Mouse (Mus musculus) E14TG2a.4 (cell line): ENCODE measurements around the gene Samhd1.
A peak's percentile ranks its signal among the peaks of the same experiment; 100 is the strongest.

Experiments
- H3K27me3 ChIP-seq: 2 replicates; pipeline ENCODE4 v1.6.1; 2014; ENCODE audit warnings: low read length, control low read depth; ENCODE audit not compliant: insufficient read depth
- H3K36me3 ChIP-seq: 2 replicates; pipeline ENCODE4 v1.6.1; 2014; ENCODE audit warnings: low read length, control low read depth; ENCODE audit not compliant: insufficient read depth
- H3K4me1 ChIP-seq: replicated peaks from 2 replicates; pipeline ENCODE4 v1.6.1; 2014; ENCODE audit warnings: low read depth, low read length, control low read depth
- H3K4me3 ChIP-seq: replicated peaks from 2 replicates; pipeline ENCODE4 v1.5.1; 2014; ENCODE audit warnings: mild to moderate bottlenecking, low read length
- H3K9me3 ChIP-seq: 2 replicates; pipeline ENCODE4 v1.6.1; 2014; ENCODE audit warnings: low read length, control low read depth
- CTCF ChIP-seq: conservative IDR thresholded peaks from 2 replicates; pipeline ENCODE4 v1.5.1; 2014; ENCODE audit warnings: low read length
- NANOG ChIP-seq: IDR thresholded peaks from 2 replicates; pipeline ENCODE4 v1.6.1; 2014; ENCODE audit warnings: borderline replicate concordance, low read length, mixed read lengths
- POU5F1 ChIP-seq: IDR thresholded peaks from 2 replicates; pipeline ENCODE4 v1.6.1; 2014; ENCODE audit warnings: low read length, borderline replicate concordance

Gene Samhd1

DNA sequence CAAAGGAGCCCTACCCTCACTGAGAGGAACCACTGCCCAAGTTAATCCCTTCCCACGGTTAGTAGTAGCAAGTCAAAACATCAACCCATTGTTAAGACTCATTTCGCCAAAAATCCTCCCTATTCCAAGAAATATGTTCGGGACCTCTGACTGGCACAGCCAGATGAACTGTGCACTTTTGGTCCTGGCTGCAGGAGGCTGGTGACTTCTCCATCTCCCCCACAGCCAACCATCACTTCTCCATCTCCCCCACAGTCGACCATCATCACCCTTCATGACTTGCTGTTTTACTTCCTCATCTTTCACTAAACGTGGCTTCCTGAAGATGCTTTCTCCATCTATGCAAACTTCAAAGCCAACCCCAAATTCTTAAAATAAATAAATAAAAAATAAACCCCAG, 3.7 kb upstream of the Samhd1 start:
- no peak for TF ChIP-seq POU5F1
- TF ChIP-seq NANOG, result no peak
- TF ChIP-seq CTCF, result no peak
- Histone ChIP-seq H3K4me1 (peaks cover 16% of the 10 kb centered on the region), H3K36me3 (no peaks in the 10 kb centered on the region), H3K9me3 (no peaks in the 10 kb centered on the region), H3K27me3 (peaks cover 6% of the 10 kb centered on the region; the same call in 1 of the 2 replicates), H3K4me3 (no peak overlapping the region)

- TF ChIP-seq CTCF, result no peak
- TF ChIP-seq POU5F1, result no peak
- TF ChIP-seq NANOG, result no peak
- Histone ChIP-seq H3K4me1 (peaks cover 19% of the 10 kb centered on the region), H3K27me3 (peaks cover 6% of the 10 kb centered on the region; the same call in 1 of the 2 replicates)
These were observed 3.1 kb upstream of the Samhd1 start for GRCm38 (mm10) chr2:157137959-157138731.

GRCm38 (mm10) chr2:157136646-157137045, 1.6 kb upstream of the Samhd1 start:
- TF ChIP-seq CTCF (no peak), NANOG (no peak), POU5F1 (no peak)
- Histone ChIP-seq H3K4me3 (no peak overlapping the region), H3K27me3 (peaks cover 6% of the 10 kb centered on the region; the same call in 1 of the 2 replicates), H3K9me3 (no peaks in the 10 kb centered on the region), H3K36me3 (no peaks in the 10 kb centered on the region), H3K4me1 (peaks cover 19% of the 10 kb centered on the region)

More at GRCm38 (mm10) chr2:157137959-157138731, 3.1 kb upstream of the Samhd1 start:
- H3K9me3 ChIP-seq, result no peaks in the 10 kb centered on the region
- no peak overlapping the region for H3K4me3 ChIP-seq
- H3K36me3 ChIP-seq, result no peaks in the 10 kb centered on the region

DNA sequence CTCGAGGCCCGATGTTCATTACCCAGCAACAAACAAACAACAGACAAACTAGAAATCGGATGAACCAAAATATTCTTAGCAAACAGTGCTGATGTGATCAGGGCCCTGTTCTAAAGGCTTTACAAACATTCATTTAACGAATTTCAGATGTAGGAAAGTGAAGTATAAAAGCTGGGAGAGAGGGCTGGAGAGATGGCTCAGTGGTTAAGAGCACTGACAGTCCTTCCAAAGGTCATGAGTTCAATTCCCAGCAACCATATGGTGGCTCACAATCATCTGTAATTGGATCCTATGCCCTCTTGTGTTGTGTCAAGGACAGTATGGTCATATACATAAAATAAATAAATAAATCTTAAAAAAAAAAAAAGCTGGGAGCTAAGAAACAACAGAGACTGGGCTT, 1.1 kb upstream of the Samhd1 start:
- no peak overlapping the region for H3K4me3 ChIP-seq
- no peaks in the 10 kb centered on the region for H3K9me3 ChIP-seq
- no peaks in the 10 kb centered on the region for H3K36me3 ChIP-seq
- TF ChIP-seq CTCF, result no peak
- no peak for TF ChIP-seq NANOG
- no peak for TF ChIP-seq POU5F1
- H3K4me1 ChIP-seq, result peaks cover 19% of the 10 kb centered on the region
- peaks cover 6% of the 10 kb centered on the region; the same call in 1 of the 2 replicates for H3K27me3 ChIP-seq

GRCm38 (mm10) chr2:157135529-157136120, 560 bp upstream of the Samhd1 start:
- H3K9me3 ChIP-seq, result no peaks in the 10 kb centered on the region
- peak overlapping the region; percentile 90 for H3K4me3 ChIP-seq
- H3K4me1 ChIP-seq, result peaks cover 19% of the 10 kb centered on the region
- no peaks in the 10 kb centered on the region for H3K36me3 ChIP-seq
- TF ChIP-seq CTCF (no peak), NANOG (no peak), POU5F1 (no peak)
- H3K27me3 ChIP-seq, result peaks cover 6% of the 10 kb centered on the region; the same call in 1 of the 2 replicates

- no peaks in the 10 kb centered on the region for H3K36me3 ChIP-seq
- peaks cover 19% of the 10 kb centered on the region for H3K4me1 ChIP-seq
- peak overlapping the region; percentile 90 for H3K4me3 ChIP-seq
- TF ChIP-seq NANOG, result no peak
- no peak for TF ChIP-seq POU5F1
- TF ChIP-seq CTCF, result no peak
- H3K9me3 ChIP-seq, result no peaks in the 10 kb centered on the region
- peaks cover 6% of the 10 kb centered on the region; the same call in 1 of the 2 replicates for H3K27me3 ChIP-seq
These were observed 560 bp downstream of the Samhd1 start for GRCm38 (mm10) chr2:157134479-157134931.

DNA sequence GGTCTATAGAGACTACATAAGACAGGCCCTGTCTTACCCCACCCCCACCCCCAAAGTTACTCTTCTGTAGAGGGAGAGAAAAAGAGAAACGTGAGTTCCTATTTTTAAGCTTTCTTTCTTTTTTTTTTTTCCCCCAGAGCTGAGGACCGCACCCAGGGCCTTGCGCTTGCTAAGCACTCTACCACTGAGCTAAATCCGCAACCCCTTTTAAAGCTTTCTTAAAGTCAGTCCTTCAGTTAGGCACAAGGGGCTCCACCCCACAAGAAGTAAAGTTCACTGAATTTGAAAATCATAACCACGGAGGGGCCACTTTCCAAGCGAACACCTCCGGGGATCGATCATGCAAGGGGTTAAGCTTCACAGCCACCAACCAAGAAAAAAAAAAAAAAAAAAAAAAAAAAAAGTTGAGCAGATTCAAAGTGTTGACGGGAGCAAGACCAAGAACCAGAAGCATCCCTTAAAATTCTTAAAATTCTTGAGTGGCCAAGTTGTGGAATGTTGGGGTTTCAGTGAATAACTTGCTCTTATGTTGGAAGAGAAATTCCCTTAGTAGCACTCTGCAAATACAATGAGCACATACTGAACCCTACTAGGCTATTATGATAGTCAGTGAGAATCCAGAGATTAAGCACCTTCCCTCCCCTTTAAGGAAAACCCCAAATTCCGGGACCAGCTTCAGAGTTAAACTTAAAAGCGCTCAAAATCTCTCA, 1.1 kb downstream of the Samhd1 start:
- Histone ChIP-seq H3K4me1 (peaks cover 19% of the 10 kb centered on the region), H3K4me3 (peak overlapping the region; percentile 90), H3K36me3 (peaks cover 2% of the 10 kb centered on the region; the same call in 1 of the 2 replicates), H3K27me3 (peaks cover 6% of the 10 kb centered on the region; the same call in 1 of the 2 replicates), H3K9me3 (no peaks in the 10 kb centered on the region)
- TF ChIP-seq CTCF, result no peak

DNA sequence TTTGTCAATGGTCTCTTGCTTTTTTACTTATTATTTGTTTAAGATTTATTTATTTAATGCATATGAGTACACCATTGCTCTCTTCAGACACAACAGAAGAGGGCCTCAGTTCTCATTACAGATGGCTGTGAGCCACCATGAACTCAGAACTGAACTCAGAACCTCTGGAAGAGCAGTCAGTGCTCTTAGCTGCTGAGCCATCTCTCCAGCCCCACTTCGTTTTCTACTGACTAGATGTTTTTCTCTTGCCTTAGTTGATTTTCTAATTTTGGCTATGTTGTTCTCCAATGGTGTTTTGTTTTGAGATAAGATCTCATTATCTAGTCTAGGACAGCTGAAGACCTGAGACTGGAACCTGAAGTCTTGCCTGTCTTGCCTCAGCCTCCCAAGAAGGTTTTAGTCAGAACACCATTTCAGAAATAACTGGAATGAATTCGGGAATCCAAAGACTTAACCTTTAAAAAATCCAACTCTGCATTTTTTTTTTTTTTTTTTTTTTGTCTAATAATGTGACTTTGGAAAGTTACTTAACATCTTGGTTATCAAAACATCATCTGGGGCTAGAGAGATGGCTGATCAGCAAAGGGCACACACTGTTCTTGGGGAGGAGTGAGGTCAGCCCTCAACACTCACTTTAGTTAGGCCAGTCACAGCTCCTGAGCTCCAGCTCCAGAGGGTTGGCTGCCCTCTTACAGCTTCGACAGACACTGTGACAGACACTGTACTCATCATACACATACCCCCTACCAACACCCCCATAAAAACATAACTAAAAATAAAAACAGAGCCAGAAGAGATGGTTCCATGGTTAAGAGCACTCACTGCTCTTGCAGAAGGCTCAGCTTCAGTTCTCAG, 2.2 kb downstream of the Samhd1 start:
- H3K4me1 ChIP-seq, result peaks cover 19% of the 10 kb centered on the region
- H3K27me3 ChIP-seq, result peaks cover 6% of the 10 kb centered on the region; the same call in 1 of the 2 replicates
- TF ChIP-seq NANOG (no peak), CTCF (no peak), POU5F1 (no peak)
- no peak overlapping the region for H3K4me3 ChIP-seq
- H3K36me3 ChIP-seq, result peaks cover 9% of the 10 kb centered on the region; the same call in 1 of the 2 replicates
- no peaks in the 10 kb centered on the region for H3K9me3 ChIP-seq
